Mouse (Mus musculus): ENCODE results near the gene Slc12a6. TPM values are rescaled to one million over a fixed set of nuclear protein-coding genes. Genes with fewer than 3 reads are reported as not detected.

Slc12a6 gene
- polyA plus RNA-seq, 1 experiment from 2014 or later = 9.7 TPM

DNA sequence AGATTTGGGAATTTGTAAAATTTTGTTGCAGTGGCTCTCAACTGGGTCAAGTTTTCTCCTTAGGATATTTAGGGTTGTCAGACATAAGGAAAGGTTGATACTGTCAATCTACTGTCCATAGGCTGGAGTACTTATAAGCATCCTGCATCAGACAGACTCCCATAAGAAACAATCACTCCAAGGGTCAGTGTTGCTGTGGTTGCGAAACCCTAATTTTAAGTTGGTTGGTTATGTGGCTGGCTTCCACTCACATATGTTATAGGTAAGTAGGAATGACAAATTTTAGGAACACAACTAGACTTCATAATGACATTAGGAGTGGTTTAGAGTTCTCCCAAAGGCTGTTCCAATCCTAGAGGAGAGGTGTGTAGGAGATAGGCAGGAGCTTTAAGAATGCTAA, 115.6 kb downstream of the Slc12a6 start:
- Histone ChIP-seq H3K9me3 (no peaks in the 10 kb centered on the region), H3K36me3 (replicated peaks) (peaks cover 7% of the 10 kb centered on the region; the same call in 1 of the 2 replicates), H3K4me3 (no peak overlapping the region), H3K4me1 (peaks cover 10% of the 10 kb centered on the region), H3K27me3 (replicated peaks; ENCODE audit: low read depth, poor library complexity, severe bottlenecking) (no peaks in the 10 kb centered on the region), H3K27ac (replicated peaks) (no peak overlapping the region)
- DNase-seq (ENCODE audit: low spot score) = no peak
- WGBS = 97% methylated on average over 1 of the region's 1 CpGs

DNA sequence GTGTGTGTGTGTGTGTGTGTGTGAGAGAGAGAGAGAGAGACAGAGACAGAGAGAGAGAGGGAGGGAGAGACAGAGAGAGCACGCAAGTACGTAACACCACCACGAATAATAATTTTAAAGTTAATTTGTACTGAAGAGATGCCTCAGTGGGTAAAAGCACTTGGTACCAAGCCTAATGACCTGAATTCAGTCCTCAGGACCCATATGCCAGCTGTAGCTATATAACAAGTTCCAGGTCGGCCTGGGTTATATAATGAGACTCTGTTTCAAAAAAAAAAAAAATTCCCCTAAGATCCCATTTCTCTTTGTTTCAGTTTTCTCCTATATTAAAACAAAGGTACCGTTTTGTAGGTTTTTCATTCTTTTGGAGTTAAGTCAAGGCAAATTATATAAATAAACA, 125.2 kb downstream of the Slc12a6 start:
- no peak for DNase-seq (ENCODE audit: low spot score)
- Histone ChIP-seq H3K9me3 (no peaks in the 10 kb centered on the region), H3K36me3 (replicated peaks) (no peaks in the 10 kb centered on the region; the same call in 1 of the 2 replicates), H3K4me3 (no peak overlapping the region), H3K27me3 (replicated peaks; ENCODE audit: low read depth, poor library complexity, severe bottlenecking) (no peaks in the 10 kb centered on the region), H3K4me1 (no peaks in the 10 kb centered on the region), H3K27ac (replicated peaks) (no peak overlapping the region)
- WGBS = 89% methylated on average over 5 of the region's 5 CpGs

DNA sequence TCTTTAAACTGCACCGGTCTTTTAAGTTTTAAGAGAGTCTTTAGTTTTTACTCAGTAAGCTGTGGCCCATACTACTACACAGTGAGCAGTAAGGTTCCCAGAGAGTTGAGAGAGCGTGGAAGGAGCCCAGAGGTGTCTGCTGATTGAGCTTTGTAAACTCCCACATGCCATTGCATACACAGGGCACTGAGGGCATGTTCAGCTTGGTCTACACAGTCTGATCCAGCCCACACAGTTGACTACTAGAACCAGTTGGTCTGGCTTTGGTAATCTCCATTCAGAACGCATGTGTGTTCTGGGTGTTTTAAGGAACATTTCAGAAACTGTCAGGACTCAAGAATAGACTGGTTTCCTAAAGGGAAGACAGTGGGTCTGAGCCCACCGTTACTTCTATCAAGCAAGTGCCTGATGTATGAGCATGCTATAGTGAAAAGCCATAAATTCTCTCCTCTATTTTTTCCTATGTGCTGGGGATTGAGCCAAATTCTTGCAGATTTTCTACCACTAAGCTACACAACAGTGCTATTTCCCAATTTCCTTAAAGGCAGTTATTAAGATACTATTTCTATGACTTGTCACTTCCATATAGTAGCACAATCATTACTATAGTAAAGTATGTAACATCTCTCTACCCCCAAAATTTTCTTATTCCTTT, 125.8 kb downstream of the Slc12a6 start:
- Histone ChIP-seq H3K36me3 (replicated peaks) (no peaks in the 10 kb centered on the region; the same call in 1 of the 2 replicates), H3K4me1 (no peaks in the 10 kb centered on the region), H3K4me3 (no peak overlapping the region), H3K9me3 (no peaks in the 10 kb centered on the region), H3K27ac (replicated peaks) (no peak overlapping the region), H3K27me3 (replicated peaks; ENCODE audit: low read depth, poor library complexity, severe bottlenecking) (no peaks in the 10 kb centered on the region)
- DNase-seq (ENCODE audit: low spot score) = no peak
- WGBS = 91% methylated on average over 4 of the region's 4 CpGs

DNA sequence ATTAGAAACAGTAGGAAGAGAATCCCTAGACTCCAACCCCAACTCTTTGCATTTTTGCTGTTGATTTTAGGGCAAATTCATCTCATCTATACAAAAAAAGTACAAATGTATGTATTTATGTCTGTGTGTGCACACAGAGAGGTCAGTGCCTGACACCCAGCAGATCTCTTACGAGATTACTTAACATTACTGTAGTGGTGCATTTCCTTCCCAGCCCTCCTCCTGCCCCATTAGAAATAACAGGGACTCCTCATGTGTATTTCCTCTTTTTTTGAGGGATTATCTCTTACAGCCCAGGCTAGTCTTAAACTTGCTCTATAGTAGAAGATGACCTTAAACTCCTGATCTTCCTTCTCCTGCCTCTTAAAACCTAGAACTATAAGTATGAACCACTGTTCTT, 127.1 kb downstream of the Slc12a6 start:
- Histone ChIP-seq H3K27me3 (replicated peaks; ENCODE audit: low read depth, poor library complexity, severe bottlenecking) (no peaks in the 10 kb centered on the region), H3K27ac (replicated peaks) (no peak overlapping the region), H3K4me3 (no peak overlapping the region), H3K9me3 (no peaks in the 10 kb centered on the region), H3K4me1 (no peaks in the 10 kb centered on the region), H3K36me3 (replicated peaks) (no peaks in the 10 kb centered on the region; the same call in 1 of the 2 replicates)
- 89% methylated on average over 1 of the region's 1 CpGs for WGBS
- DNase-seq (ENCODE audit: low spot score) = no peak

DNA sequence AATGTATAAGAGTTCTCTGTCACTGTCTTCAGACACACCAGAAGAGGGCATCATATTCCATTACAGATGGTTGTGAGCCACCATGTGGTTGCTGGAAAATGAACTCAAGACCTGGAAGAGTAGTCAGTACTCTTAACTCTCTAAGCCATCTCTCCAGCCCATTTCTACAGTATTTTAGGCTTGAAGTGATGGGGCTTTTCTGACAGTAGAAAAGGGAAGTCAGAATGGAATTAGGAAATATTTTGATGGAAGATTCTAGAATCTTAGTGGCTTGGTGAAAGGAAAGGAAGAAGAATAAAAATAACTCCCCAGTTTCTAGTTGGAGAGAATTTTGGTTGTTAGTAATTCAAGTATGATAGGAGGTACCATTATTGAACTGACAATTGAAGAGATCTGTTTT, 128.3 kb downstream of the Slc12a6 start:
- Histone ChIP-seq H3K4me1 (no peaks in the 10 kb centered on the region), H3K9me3 (no peaks in the 10 kb centered on the region), H3K36me3 (replicated peaks) (no peaks in the 10 kb centered on the region; the same call in 1 of the 2 replicates), H3K27me3 (replicated peaks; ENCODE audit: low read depth, poor library complexity, severe bottlenecking) (no peaks in the 10 kb centered on the region), H3K4me3 (no peak overlapping the region), H3K27ac (replicated peaks) (no peak overlapping the region)
- no peak for DNase-seq (ENCODE audit: low spot score)

DNA sequence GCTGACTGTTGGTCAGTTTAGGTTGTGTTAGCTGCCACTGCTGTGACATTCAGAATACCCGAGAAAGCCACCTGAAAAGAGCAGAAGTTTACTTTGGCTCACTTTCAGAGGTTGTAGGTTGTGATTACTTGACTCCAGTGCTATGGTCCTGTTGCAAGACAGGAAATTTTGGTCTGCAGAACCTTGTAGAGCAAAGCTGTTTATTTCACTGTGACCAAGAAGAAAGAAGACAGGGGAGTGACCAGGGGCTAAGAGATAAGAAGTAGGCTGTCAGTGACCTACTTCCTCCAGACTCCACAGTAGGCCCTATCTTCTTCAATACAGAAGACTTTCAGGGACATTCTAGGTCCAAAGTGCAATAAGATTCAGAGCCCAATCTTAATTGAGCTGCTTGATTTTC, 131.0 kb downstream of the Slc12a6 start:
- no peak overlapping the region for H3K27ac ChIP-seq (replicated peaks)
- no peaks in the 10 kb centered on the region for H3K27me3 ChIP-seq (replicated peaks; ENCODE audit: low read depth, poor library complexity, severe bottlenecking)
- no peaks in the 10 kb centered on the region; the same call in 1 of the 2 replicates for H3K36me3 ChIP-seq (replicated peaks)
- no peaks in the 10 kb centered on the region for H3K4me1 ChIP-seq
- WGBS = 76% methylated on average over 1 of the region's 1 CpGs
- no peak overlapping the region for H3K4me3 ChIP-seq
- DNase-seq (ENCODE audit: low spot score) = no peak
- no peaks in the 10 kb centered on the region for H3K9me3 ChIP-seq

DNA sequence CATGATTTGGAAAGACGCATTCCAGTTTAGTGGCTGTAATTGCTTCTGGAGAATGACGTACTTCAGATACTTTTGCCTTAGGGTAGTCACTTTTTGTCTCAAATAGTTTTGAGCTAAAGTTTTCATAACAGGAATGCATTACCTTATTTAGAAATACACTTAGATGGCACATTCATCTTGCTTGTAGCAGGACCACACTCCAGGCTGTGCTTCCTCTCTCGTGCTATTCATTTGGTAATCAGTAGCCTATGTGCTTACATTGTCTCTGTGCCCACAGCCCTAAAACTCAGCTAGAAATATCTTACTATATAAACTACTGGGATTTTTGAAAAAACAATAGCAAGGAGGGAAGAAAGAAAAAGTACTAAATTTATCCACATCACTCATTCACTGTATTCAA, 141.4 kb downstream of the Slc12a6 start:
- Histone ChIP-seq H3K27me3 (replicated peaks; ENCODE audit: low read depth, poor library complexity, severe bottlenecking) (no peaks in the 10 kb centered on the region), H3K4me1 (no peaks in the 10 kb centered on the region), H3K9me3 (no peaks in the 10 kb centered on the region), H3K4me3 (no peak overlapping the region), H3K27ac (replicated peaks) (no peak overlapping the region), H3K36me3 (replicated peaks) (peaks cover 56% of the 10 kb centered on the region)
- DNase-seq (ENCODE audit: low spot score) = no peak
- WGBS = 93% methylated on average over 3 of the region's 3 CpGs

Other genes starting within 250 kb of the Slc12a6 start
- not detected in 2 replicates for gene Olfr1311, start 241.4 kb upstream of the Slc12a6 start, polyA plus RNA-seq (2016; fragmentation: Nextera tagmentation; extraction: Ambion mirVana)
- gene Olfr1312, start 215.6 kb upstream of the Slc12a6 start, polyA plus RNA-seq (2016; fragmentation: Nextera tagmentation; extraction: Ambion mirVana) = not detected in 2 replicates
- not detected in 2 replicates for gene Olfr1313, start 188.0 kb upstream of the Slc12a6 start, polyA plus RNA-seq (2016; fragmentation: Nextera tagmentation; extraction: Ambion mirVana)
- not detected in 2 replicates for gene Olfr1314, start 169.0 kb upstream of the Slc12a6 start, polyA plus RNA-seq (2016; fragmentation: Nextera tagmentation; extraction: Ambion mirVana)
- gene Olfr1315-ps1, start 150.4 kb upstream of the Slc12a6 start, polyA plus RNA-seq (2016; fragmentation: Nextera tagmentation; extraction: Ambion mirVana) = not detected in 2 replicates
- gene Olfr1316, start 130.8 kb upstream of the Slc12a6 start, polyA plus RNA-seq (2016; fragmentation: Nextera tagmentation; extraction: Ambion mirVana) = not detected in 2 replicates
- gene Olfr1317, start 125.5 kb upstream of the Slc12a6 start, polyA plus RNA-seq (2016; fragmentation: Nextera tagmentation; extraction: Ambion mirVana) = not detected in 2 replicates
- gene Olfr1318, start 111.6 kb upstream of the Slc12a6 start, polyA plus RNA-seq (2016; fragmentation: Nextera tagmentation; extraction: Ambion mirVana) = not detected in 2 replicates
- 13.1 and 14.0 TPM in 2 replicates for gene Lpcat4, start 26.4 kb upstream of the Slc12a6 start, polyA plus RNA-seq (2016; fragmentation: Nextera tagmentation; extraction: Ambion mirVana)
- 0.10 TPM in 1 of 2 replicates, not detected in the other for gene Nutm1, start 6.5 kb upstream of the Slc12a6 start, polyA plus RNA-seq (2016; fragmentation: Nextera tagmentation; extraction: Ambion mirVana)
- 220 and 238 TPM in 2 replicates for gene Nop10, start 3.9 kb upstream of the Slc12a6 start, polyA plus RNA-seq (2016; fragmentation: Nextera tagmentation; extraction: Ambion mirVana)
- not detected in 2 replicates for gene Gm21985, start 489 bp downstream of the Slc12a6 start, polyA plus RNA-seq (2016; fragmentation: Nextera tagmentation; extraction: Ambion mirVana)
- gene Emc4, start 102.2 kb downstream of the Slc12a6 start, polyA plus RNA-seq (2016; fragmentation: Nextera tagmentation; extraction: Ambion mirVana) = 112 and 113 TPM in 2 replicates
- 43.6 and 44.2 TPM in 2 replicates for gene Katnbl1, start 113.4 kb downstream of the Slc12a6 start, polyA plus RNA-seq (2016; fragmentation: Nextera tagmentation; extraction: Ambion mirVana)
- 10.0 and 10.8 TPM in 2 replicates for gene Emc7, start 189.2 kb downstream of the Slc12a6 start, polyA plus RNA-seq (2016; fragmentation: Nextera tagmentation; extraction: Ambion mirVana)
- not detected in 2 replicates for gene Chrm5, start 214.9 kb downstream of the Slc12a6 start, polyA plus RNA-seq (2016; fragmentation: Nextera tagmentation; extraction: Ambion mirVana)
- gene Aven, start 227.1 kb downstream of the Slc12a6 start, polyA plus RNA-seq (2016; fragmentation: Nextera tagmentation; extraction: Ambion mirVana) = 8.1 TPM in 2 replicates

Data from embryonic facial prominence, embryonic 10.5 days (tissue).